Mouse (Mus musculus): ENCODE measurements at regions not wholly inside any gene's neighbourhood (a gene's known extent, or its start where the extent isn't known, plus 50 kb on each side); places are given as distances from the start of the nearest gene placed in this dataset.

DNA sequence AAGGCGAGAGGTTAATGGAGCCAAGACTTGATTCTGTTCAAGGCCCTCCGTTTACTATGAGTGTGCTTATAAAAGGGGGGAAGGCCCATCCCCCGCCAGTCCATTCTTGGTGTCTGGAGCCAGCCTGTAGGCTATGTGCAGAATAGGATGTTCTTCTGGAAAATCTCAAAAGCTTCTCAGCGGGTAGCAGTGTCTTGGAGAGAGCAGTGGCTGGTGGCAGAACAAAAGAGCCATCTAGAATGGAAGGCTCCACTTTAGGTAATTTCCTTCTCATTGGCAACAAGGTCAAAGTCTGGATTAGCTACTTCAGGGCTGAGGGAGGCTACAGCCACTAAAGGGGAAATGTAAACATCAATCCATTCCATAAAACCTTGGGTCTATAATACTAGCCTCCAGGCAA lies 1150.8 kb upstream of the Ptprd start:
- no peak overlapping the region for H3K4me3 ChIP-seq
- 75% methylated on average over 4 of the region's 4 CpGs for WGBS
- H3K9ac ChIP-seq: no peak overlapping the region
- no peaks in the 10 kb centered on the region for H3K9me3 ChIP-seq
- H3K36me3 ChIP-seq: no peaks in the 10 kb centered on the region
- ATAC-seq (ENCODE audit: low FRiP score, low read depth): no peak
- H3K27ac ChIP-seq (replicated peaks): no peak overlapping the region
- no peaks in the 10 kb centered on the region for H3K4me1 ChIP-seq (replicated peaks)
- no peaks in the 10 kb centered on the region for H3K27me3 ChIP-seq
- no peak overlapping the region for H3K4me2 ChIP-seq

DNA sequence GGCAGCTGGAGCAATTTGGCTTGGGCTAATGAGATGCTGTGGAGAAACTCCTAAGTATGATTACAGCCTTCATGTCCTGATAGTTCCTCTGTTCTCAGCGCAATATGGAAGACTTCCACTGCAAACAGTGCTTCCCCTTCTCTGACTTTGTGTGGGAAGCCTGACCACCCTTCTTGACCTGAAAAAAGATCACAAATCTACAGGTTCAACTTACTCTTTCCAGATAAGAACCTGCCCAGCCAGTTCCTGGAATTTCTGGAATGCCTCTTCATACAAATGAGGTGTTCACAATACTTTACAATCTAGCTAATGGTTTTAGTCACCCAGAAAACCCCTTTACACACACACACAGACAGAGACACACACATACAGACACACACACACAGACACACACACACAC lies 1146.0 kb upstream of the Ptprd start:
- WGBS: 96% methylated on average over 1 of the region's 1 CpGs
- ATAC-seq (ENCODE audit: low FRiP score, low read depth): no peak

DNA sequence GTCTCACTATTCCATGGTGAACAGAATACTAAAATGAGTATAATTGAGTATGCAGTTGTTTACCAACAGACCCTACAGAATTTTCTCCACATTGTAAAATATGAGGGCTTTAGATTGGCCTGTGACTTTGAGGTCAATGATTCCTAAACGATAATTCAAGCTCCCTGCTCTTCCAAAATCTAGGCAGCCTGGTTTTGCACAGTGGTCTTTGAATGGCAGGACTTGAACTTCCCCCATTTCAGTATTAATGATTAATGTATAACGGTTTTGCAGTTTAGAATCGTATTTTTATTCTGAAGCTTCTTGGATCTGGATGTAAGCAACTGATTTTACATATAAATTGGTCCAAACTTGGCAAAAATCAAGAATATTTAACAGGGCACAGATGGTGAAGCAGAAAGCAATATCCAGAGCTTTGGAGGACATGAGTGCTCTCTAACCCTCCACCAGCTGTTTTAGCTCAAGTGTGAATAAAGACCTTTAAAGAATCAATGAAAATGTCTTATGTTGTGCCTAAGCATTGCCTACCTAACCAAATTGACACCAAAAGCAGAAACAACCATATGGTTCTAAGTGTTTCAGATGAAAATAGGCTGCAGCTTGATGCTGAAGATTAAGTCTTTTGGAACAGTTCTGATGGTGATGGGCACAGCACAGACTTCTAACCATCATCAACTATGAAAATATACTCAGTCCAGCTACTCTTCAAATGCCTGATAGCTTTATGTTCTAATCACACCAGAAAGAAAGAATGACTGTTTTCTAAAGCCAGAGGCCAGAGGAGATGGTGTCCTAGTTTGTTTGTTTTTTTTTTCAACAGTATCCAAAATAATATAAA lies 1098.3 kb upstream of the Ptprd start:
- 61% methylated on average over 3 of the region's 3 CpGs for WGBS
- no peak for ATAC-seq (ENCODE audit: low FRiP score, low read depth)

More for the DNA sequence above, 1146.0 kb upstream of the Ptprd start:
- H3K36me3 ChIP-seq: no peaks in the 10 kb centered on the region
- no peak overlapping the region for H3K4me2 ChIP-seq
- no peaks in the 10 kb centered on the region for H3K9me3 ChIP-seq
- no peak overlapping the region for H3K4me3 ChIP-seq
- no peak overlapping the region for H3K9ac ChIP-seq
- H3K4me1 ChIP-seq (replicated peaks): no peaks in the 10 kb centered on the region
- H3K27ac ChIP-seq (replicated peaks): no peak overlapping the region
- H3K27me3 ChIP-seq: no peaks in the 10 kb centered on the region

DNA sequence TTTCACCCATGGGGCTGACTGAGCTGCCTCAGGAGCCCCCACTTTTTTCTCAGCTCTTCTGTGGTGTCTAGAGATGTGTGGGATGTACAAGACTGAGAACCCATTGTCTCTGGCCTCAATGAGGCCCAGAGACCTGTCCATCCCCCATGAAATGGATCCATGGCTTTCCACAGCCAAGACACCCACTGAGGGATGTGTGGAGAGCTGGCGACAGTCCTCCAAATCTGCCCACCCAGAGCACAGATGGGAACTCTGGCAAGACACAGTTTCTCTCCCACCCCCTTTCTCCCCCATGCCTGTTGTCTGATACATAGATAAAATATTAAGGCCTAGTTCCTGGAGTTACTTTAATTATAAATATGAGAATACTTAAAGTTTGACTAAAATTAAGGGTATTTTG lies 1079.3 kb upstream of the Ptprd start:
- no peak for ATAC-seq (ENCODE audit: low FRiP score, low read depth)
- H3K4me3 ChIP-seq: no peak overlapping the region
- no peaks in the 10 kb centered on the region for H3K27me3 ChIP-seq
- 77% methylated on average over 1 of the region's 1 CpGs for WGBS
- H3K27ac ChIP-seq (replicated peaks): no peak overlapping the region
- no peak overlapping the region for H3K4me2 ChIP-seq
- no peaks in the 10 kb centered on the region for H3K4me1 ChIP-seq (replicated peaks)
- H3K36me3 ChIP-seq: no peaks in the 10 kb centered on the region
- no peaks in the 10 kb centered on the region for H3K9me3 ChIP-seq
- no peak overlapping the region for H3K9ac ChIP-seq

More for the DNA sequence above, 1098.3 kb upstream of the Ptprd start:
- Histone ChIP-seq H3K27ac (replicated peaks) (no peak overlapping the region), H3K4me1 (replicated peaks) (no peaks in the 10 kb centered on the region), H3K9ac (no peak overlapping the region), H3K9me3 (no peaks in the 10 kb centered on the region), H3K27me3 (no peaks in the 10 kb centered on the region), H3K36me3 (no peaks in the 10 kb centered on the region), H3K4me3 (no peak overlapping the region), H3K4me2 (no peak overlapping the region)

DNA sequence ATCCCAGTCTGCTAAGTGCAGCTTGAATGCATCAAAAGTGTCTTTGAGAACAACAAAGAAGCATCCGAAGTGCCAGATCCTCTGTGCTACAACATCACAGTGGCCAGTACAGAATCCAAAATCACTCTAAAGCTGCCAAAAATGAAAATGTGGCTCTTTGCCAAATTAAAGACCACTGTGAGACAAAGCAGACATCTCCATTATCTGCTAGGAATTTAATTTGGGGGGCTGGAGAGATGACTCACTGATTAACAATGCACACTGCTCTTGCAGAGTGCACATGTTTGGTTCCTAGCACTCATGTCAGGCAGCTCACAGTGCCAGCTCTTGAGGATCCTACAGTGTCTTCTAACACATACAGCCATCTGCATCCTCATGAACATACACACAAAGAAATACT lies 1053.3 kb upstream of the Ptprd start:
- Histone ChIP-seq H3K9ac (no peak overlapping the region), H3K9me3 (no peaks in the 10 kb centered on the region), H3K36me3 (no peaks in the 10 kb centered on the region), H3K27ac (replicated peaks) (no peak overlapping the region), H3K4me2 (no peak overlapping the region), H3K4me3 (no peak overlapping the region), H3K27me3 (no peaks in the 10 kb centered on the region), H3K4me1 (replicated peaks) (no peaks in the 10 kb centered on the region)
- 71% methylated on average over 1 of the region's 1 CpGs for WGBS
- ATAC-seq (ENCODE audit: low FRiP score, low read depth): peak; percentile 71

DNA sequence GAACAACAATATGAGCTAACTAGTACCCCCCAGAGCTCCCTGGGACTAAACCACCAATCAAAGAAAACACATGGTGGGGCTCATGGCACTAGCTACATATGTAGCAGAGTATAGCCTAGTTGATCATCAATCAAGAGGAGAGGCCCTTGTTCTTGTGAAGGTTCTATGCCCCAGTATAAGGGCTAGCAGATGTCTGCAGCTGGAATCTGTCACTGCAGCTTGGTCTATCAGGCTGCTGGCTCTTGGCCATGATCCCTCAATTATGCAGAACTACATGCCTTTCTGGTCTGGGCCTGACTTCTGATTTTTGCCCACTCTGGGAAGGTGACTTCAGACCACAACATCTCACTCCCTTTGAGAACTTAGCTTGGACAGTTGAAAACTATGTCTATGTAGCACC lies 1031.4 kb upstream of the Ptprd start:
- no peak overlapping the region for H3K9ac ChIP-seq
- no peaks in the 10 kb centered on the region for H3K27me3 ChIP-seq
- no peak overlapping the region for H3K27ac ChIP-seq (replicated peaks)
- H3K4me1 ChIP-seq (replicated peaks): no peaks in the 10 kb centered on the region
- ATAC-seq (ENCODE audit: low FRiP score, low read depth): no peak
- no peak overlapping the region for H3K4me3 ChIP-seq
- no peak overlapping the region for H3K4me2 ChIP-seq
- no peaks in the 10 kb centered on the region for H3K36me3 ChIP-seq
- H3K9me3 ChIP-seq: no peaks in the 10 kb centered on the region

DNA sequence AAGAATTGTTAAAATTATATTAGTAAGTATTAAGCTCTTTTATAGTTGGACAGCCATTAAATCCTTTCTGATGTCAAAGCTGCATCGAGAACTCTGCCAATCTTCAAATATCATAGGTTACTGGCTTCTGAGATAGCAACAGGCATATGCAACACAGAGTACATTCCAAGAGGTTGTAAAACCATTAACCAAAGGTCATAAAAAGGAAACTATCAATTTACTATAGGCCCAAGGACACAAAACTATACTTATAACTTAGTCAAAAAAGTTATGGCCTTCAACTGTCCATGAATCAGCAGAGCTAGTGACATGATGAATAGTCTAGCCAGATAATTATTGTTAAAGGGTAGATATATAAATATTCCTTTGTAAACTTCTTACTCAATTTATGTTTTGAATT lies 1029.9 kb upstream of the Ptprd start:
- no peaks in the 10 kb centered on the region for H3K9me3 ChIP-seq
- no peaks in the 10 kb centered on the region for H3K36me3 ChIP-seq
- no peak overlapping the region for H3K4me2 ChIP-seq
- no peak overlapping the region for H3K4me3 ChIP-seq
- ATAC-seq (ENCODE audit: low FRiP score, low read depth): no peak
- no peaks in the 10 kb centered on the region for H3K27me3 ChIP-seq
- no peak overlapping the region for H3K27ac ChIP-seq (replicated peaks)
- no peaks in the 10 kb centered on the region for H3K4me1 ChIP-seq (replicated peaks)
- 88% methylated on average over 1 of the region's 1 CpGs for WGBS
- H3K9ac ChIP-seq: no peak overlapping the region

DNA sequence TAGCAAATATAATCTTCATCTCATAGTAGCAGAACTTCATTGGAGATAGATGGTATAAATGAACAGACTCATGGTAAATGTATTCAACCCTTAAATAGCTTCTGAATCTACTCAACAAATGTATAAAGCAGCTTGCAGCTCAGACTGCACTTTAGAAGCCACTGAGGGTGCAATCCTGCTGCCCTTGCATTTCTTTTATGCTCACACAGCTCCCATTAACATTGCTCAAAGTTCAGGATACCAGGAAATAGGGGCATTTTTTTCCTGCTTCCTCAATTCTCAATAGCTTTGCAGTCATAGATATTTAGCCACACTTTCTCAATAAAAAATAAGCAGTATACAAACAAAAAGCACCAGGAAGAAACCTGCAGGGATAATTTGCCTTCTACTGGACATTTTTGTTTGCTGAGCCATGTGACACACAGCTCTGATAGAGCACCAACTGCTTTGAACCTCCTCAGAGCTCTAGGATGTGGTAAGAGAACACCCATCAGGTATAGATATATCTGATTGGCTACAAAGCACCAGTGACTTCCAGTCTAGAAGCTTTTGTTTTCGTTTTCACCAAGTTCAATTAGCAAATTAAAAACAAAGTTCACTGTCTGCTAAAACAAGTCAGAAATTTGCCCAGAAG lies 1012.5 kb upstream of the Ptprd start:
- no peak for ATAC-seq (ENCODE audit: low FRiP score, low read depth)
- H3K36me3 ChIP-seq: no peaks in the 10 kb centered on the region
- no peak overlapping the region for H3K27ac ChIP-seq (replicated peaks)
- no peaks in the 10 kb centered on the region; the same call in 1 of the 2 replicates for H3K9me3 ChIP-seq
- no peaks in the 10 kb centered on the region for H3K27me3 ChIP-seq
- no peak overlapping the region for H3K9ac ChIP-seq
- H3K4me1 ChIP-seq (replicated peaks): no peaks in the 10 kb centered on the region
- WGBS: 45% methylated on average over 1 of the region's 1 CpGs
- no peak overlapping the region for H3K4me2 ChIP-seq
- H3K4me3 ChIP-seq: no peak overlapping the region

Measured in hindbrain, embryonic 15.5 days (tissue).